Mouse (Mus musculus) left cerebral cortex, adult 18-20 months (tissue): ENCODE measurements around the gene Mtmr6. TPM values are rescaled to one million over a fixed set of nuclear protein-coding genes. Genes with fewer than 3 reads are reported as not detected.
"Not testable (repeated sequence)": the region's sequence is repeated elsewhere in the genome, so short reads cannot be mapped to it uniquely, and the experiment has no call there.

Experiments
- DNase-seq, 2 experiments: peaks; one replicate each; pipeline ENCODE4 v3.0.0; 2021 to 2022; ENCODE audit warnings: low spot score in 2 of 2, mixed read lengths in 1 of 2
- microRNA-seq, 2 experiments: library from miRNA; unstranded; fragments of <30 nt; microRNA quantifications; one replicate each; pipeline ENCODE4 v1.2.0; 2021
- total RNA-seq, 2 experiments: library from RNA; stranded (reverse); gene quantifications; 2 replicates each; pipeline ENCODE4 v1.2.3; 2021

Mtmr6 gene
- total RNA-seq, 2 experiments from 2014 or later: 119 TPM

DNA sequence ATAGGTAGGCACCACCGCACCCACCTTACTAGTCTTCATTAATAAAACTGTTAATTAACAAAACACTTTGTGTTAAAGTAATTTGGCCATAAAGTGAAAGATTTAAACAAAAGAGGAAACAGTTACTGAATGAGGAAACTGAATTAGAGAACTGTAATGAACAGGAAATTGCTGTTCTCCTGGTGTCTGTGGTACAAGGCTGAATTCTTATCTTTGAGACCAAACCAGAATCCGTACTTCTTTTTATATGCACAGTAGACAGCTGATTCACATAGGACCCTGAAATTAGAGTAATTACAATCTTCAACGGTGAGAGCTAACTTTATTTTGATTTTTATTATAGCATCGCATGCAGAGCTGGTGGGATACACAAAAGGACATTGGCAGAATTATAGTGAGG is 25.3 kb downstream of the Mtmr6 start:
- DNase-seq: no peak

DNA sequence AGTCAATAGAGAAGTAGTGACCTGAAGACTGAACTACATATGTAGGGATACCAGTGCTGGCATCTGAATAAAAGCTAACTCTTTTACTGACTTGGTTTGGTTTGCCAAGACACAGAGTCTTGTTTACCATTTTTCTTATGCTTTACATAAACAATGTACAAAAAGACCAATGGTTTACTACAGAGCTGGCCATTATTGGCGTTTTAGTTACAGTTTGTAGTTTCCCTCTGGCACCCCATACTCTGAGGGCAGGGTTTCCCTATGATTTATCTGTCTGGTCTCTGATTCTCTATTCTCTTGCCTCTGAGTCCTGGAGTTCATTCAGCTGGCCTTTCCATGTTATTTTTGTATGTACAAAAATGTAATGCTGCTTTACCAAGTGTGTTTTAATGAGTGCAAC is 30.5 kb downstream of the Mtmr6 start:
- DNase-seq: no peak

DNA sequence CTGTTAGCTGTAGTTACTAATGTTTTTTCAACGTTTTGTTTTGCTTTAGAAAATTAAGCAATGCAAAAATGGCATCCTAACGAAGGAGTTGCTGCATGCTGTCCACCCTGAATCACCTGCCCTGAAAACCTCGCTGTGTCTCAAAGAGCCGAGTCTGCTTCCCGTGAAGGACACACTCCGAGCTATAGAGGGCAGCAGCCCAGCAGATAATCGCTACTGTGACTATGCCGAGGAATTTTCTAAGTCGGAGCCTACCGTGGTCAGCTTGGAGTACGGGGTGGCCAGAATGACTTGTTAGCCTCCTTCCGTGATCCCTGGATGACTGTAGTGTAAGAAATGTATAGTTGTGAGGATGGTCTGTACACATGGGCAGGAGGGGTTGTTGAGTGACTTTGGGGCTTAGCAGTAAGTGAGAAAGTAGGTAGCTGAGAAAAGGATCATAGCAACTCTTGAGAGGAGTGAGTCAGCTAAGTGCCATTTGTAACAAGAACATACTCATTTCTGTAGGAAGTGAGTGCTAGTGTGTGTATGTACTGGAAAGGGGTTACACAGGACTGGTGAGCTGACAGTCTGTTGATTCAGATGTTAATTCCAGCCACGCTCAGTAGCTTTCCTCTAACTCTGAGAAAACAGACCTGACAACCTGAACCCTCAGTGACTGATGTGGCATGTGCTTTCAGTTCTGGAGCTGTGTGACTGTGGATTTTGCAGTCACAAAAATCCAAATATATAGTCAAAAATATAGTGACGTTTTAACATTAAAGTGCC is 35.4 kb downstream of the Mtmr6 start:
- DNase-seq: peak; percentile 19 to 21

DNA sequence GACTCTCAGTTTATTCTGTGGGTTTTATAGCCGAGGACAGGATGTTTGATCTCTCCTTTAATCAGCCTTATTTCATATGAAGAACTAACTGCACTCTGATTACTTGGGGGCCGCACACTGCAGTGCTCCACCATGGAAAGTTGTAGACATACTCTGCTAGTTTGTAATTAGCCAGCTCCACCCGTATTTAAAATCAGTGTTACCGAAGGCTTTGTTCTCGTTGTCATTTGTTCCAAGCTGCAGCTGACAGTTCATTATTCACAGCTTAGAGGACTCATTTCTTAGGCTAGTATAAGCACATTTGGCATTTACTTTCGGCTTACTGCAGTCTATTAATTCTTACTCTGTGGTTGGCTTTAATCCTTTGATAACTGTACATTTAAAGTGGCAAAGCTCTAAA is 36.0 kb downstream of the Mtmr6 start:
- no peak for DNase-seq

DNA sequence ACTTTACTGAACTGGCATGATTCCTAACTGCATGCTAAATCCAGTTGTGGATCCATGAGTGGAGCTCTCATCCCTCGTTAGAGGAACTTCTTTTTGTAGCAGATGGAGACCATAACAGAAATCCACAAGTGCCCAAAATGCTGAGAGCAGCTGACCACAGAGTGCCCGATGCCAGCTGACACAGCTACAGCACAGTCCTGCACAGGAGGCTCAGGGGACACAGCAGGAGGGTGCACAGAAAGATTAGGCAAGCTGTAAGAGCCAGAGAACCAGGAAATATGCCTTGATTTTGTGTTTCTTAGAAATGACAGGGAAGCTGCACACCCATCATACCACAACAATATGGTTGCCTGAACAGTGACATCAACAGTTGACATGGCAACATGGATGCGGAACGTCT is 37.4 kb downstream of the Mtmr6 start:
- no peak for DNase-seq

DNA sequence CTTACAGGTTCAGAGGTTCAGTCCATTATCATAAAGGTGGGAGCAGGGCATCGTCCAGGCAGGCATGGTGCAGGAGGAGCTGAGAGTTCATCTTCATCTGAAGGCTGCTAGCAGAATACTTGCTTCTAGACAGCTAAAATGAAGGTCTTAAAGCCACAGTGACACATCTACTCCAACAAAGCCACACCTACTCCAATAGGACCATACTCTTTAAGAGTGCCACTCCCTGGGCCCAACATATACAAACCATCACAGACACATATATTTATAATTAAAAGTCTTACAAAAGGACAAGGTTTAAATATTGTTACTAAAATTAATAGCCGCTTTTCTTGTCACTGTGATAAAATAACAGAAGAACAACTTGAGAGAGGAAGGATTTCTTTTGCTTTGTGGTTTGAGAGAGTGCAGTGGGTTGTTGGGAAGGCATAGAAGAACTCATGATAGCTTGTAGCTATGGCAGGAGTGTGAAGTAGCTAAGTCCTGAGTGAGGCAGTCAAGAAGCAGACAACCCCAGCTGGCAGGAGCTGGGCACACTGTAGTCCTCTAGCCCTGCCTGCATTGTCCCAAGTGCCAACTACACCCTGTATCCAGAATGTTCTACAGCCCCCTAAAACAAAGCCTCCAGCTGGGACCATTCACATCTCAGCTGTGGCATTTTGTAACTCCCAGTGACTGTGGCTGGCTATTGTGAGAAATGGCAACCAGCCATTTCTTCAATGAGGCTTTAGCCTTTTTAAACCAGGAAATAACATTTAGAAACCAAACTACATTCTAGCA is 39.6 kb downstream of the Mtmr6 start:
- no peak for DNase-seq

DNA sequence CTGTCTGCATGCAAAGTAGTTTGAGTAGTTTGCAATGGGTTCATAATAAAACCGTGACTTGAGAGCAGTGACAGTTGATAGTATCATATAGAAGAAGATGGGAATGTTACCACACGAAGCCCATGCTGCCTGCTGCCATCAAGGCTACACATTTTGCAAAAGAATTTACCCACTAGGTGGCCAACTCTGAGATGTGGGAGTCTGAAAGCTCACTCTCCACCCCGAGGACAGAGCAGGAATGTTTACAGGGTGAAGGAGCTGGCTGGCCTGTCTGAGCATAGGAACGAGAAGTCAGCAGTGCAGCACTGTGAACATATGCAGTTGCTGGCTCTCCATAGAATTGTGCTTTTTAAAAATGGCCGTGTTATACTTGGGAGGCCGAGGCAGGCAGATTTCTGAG is 43.1 kb downstream of the Mtmr6 start:
- no peak for DNase-seq

DNA sequence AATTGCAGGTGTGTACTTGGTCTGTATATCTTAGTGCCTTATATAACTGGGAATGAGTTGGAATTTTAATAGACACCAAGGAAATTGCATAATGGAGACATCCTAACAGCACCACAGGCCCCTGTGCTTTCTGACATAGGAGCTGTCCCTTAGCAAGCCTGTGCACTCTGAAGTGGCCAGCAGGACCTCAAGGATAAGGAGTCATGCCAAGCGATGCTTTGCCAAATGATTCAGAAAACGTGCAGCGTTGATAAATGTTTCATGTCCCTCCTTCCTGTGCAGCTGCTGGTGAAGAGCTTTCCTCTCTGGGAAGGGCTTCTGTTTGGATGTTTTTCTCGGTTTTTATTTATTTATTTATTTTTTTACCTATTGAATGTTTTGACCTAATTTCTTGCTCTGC is 45.7 kb downstream of the Mtmr6 start:
- DNase-seq: no peak

DNA sequence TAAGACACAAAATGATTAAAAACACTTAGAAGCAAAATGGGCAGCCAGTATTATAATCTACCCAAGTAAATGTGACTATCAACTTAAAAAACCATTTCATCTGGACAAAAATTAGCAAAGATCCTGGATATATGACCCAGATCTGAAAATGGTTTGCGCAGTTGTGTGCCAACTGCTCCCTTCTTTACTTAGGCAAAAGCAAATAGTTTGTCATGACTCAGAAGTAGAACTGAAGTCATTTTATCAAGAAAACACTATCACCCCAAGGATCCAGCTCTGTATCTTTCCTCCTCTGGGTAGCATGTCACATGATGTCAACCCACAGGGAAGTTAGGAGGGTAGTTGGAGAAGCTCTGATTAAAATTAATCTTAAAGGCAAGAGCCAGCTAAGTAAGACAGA is 54.2 kb downstream of the Mtmr6 start:
- no peak for DNase-seq

DNA sequence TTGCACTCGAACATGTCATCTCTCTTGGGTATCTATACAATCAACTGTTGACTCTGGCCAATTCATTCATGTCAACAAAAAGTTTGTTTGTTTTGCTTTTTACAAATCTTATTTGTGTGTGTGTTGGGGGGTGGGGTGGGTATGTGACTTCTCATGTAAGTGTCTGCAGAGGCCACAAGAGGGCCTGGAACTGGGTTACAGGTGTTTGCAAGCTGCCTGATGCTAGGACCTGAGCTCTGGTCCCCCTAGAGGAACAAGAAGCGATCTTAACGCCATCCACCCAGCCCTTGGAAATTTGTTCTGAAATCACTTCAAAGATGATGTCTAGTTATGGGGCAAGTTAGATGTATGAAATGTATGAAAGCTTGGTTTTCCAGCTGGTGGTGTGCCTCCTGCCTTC is 55.8 kb downstream of the Mtmr6 start:
- DNase-seq: no peak

DNA sequence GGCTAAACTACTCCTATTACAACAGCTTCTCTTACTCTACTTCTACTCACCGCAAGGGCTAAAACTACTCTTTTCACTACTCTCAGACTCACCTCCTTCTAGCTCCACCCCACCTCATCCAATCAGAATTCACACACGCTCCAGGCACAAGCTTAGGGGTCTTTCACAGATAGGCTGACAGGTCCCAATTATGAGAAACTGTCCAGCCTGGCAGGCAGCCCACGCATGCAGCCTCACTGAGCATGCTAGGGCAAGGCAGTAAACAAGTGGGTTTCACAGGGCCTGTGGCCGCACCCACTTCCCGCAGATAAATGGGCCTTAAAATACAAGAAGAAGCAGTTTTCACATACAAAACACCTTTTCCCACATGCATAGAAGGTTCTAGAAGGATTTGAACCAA is 75.0 kb downstream of the Mtmr6 start:
- DNase-seq: not testable (repeated sequence)

DNA sequence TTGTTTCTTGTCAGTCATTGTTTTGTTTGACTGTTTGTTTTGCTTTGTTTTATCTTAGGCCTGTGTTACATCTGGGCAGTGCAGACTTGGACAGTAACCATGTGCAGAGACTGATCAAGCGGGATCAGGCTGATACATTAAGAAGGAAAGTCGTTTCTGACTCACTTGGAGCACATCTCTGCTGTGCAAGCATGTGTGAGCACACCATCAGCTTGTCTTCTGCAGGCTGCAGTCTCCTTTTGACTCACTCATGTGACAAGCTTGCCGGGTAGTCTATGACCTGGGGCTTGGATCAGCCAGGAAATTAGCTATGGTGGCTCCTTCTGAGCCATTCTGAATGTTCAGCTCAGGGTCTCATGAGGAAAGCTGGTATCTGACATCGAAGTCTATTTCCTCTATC is 75.5 kb downstream of the Mtmr6 start:
- DNase-seq: no peak

DNA sequence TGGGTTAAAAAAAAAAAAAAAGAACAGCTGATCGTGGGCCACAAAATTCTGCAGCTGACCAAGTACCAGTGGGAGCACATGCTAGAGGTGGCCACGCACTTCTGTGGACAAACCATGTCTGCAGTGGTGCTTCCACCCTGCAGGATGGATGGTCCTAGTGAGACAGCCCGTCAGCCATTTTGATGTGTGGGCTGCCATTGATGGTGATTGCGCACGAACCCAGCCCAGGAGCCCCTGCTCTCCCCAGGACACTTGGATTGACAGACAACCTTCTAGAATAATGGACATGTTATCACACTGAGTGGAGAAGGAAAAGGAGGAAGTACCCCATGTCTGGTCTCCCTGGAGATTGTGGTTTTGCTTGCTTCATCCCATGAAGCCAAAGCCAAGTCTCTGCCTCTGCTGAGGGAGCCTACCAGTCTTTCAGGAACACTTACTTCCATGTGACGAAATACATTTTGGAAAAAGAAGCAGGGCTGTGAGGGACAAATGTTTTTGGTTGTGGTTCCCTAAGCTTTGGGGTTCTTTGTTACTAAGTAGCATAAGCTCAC is 80.4 kb downstream of the Mtmr6 start:
- no peak for DNase-seq

Small RNA genes within 50 kb of the gene (microRNA-seq; reads per million reads assigned to microRNA genes)
- gene Mir719: 0 reads per million in 2 experiments

Other genes starting within 250 kb of the Mtmr6 start
- 10 to 100 TPM; 63.7 to 65.5 TPM for gene Atp8a2, start 68.0 kb upstream of the Mtmr6 start, total RNA-seq
- gene Nupl1, start 13.8 kb upstream of the Mtmr6 start, total RNA-seq: not detected
- gene Gm49336, start 13.7 kb upstream of the Mtmr6 start, total RNA-seq: 10 to 100 TPM; 70.3 to 75.6 TPM
- gene Amer2, start 108.0 kb downstream of the Mtmr6 start, total RNA-seq: 10 to 100 TPM; 42.4 to 44.1 TPM